Mouse (Mus musculus): ENCODE measurements around the gene Dop1b.
A peak's percentile ranks its signal among the peaks of the same experiment; 100 is the strongest.

Gene Dop1b

GRCm38 (mm10) chr16:93712966-93713365 is 1.3 kb downstream of the Dop1b start:
- DNase-seq (ENCODE audit: low spot score) = no peak

GRCm38 (mm10) chr16:93714426-93714825 is 2.7 kb downstream of the Dop1b start:
- no peak for DNase-seq (ENCODE audit: low spot score)

- no peak for DNase-seq (ENCODE audit: low spot score)
Measured at GRCm38 (mm10) chr16:93715826-93716225, 4.1 kb downstream of the Dop1b start.

DNA sequence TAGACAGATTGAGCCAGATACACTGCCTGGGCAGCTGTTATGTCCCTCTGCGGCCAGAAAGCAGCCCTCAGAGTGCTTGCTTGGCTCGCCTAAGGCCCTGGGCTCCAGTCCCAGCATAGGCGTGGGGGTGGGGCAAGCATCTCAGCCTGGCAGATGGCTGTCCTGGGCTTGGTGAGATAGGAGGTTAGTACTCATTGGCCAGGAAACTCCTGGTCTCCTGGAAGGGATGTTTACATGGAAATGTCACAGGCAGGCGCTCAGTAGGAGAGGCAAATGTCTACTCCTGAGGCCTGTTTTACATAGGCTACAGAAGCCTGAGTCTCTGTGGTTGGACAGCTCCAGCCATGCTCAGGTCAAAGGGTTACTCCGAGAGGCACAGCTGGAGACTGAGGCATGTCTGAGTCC is 5.6 kb downstream of the Dop1b start:
- DNase-seq (ENCODE audit: low spot score) = peak; percentile 75

- no peak for DNase-seq (ENCODE audit: low spot score)
Measured at GRCm38 (mm10) chr16:93721771-93722170, 10.1 kb downstream of the Dop1b start.

GRCm38 (mm10) chr16:93722476-93722875 is 10.8 kb downstream of the Dop1b start:
- no peak for DNase-seq (ENCODE audit: low spot score)

DNA sequence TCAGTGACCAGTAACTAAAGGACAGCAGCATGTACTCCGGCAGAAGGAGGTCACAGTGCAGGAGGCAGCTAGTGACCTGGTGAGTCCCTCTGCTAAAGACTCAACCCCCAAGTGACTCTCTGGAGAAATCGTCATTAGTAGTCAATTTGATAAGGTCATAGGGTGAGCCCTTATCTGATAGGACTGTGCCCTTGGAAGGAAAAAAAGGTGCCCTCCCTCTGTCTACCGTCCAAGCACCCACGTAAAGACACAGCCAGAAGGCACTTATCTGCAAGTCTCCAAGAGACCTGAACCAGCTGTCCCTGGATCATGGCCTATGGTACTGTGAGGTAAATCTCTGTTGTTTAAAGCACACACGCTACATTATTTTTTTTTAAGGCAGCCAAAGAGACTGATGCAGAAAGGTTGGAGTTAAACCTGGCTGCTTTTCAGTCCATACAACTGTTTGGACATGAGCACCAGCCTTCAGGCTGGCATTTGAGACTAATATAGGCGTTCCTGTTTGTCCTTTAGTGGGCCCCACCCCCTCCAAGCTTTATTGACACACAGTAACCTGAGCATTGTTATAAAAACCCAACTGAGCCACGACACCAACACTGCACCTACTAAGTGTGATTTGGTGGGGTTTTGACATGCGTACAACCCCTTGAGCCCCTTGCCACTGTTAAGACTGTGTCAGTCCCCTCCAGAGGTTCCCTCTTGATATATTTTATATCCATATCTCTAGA is 13.9 kb downstream of the Dop1b start:
- DNase-seq (ENCODE audit: low spot score) = no peak

- DNase-seq (ENCODE audit: low spot score) = no peak
Measured at GRCm38 (mm10) chr16:93726186-93726585, 14.5 kb downstream of the Dop1b start.

GRCm38 (mm10) chr16:93728676-93729075 is 17.0 kb downstream of the Dop1b start:
- DNase-seq (ENCODE audit: low spot score) = no peak

GRCm38 (mm10) chr16:93729801-93730721 is 18.4 kb downstream of the Dop1b start:
- DNase-seq (ENCODE audit: low spot score) = peak; percentile 63

- DNase-seq (ENCODE audit: low spot score) = no peak
Measured at GRCm38 (mm10) chr16:93731310-93731709, 19.6 kb downstream of the Dop1b start.

GRCm38 (mm10) chr16:93732875-93733569 is 21.3 kb downstream of the Dop1b start:
- no peak for DNase-seq (ENCODE audit: low spot score)

DNA sequence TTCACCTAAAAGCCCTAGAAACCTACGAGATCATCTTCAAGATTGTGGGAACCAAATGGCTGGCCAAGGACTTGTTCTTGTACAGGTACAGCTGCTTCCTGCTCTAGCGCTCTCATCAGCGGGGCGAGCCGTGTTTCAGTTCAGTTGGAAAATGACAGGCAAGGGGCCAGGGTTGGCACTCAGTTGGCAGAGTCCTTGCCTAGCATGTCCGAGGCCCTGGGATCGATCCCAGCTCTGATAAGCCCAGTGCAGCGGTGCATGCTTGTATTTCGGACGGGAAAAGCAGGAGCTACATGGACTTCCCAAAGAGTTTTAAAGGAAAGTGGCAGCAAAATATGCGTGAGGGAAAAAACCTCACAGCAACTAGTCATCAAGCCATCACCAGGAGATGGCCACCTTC is 27.5 kb downstream of the Dop1b start:
- DNase-seq (ENCODE audit: low spot score) = no peak

DNA sequence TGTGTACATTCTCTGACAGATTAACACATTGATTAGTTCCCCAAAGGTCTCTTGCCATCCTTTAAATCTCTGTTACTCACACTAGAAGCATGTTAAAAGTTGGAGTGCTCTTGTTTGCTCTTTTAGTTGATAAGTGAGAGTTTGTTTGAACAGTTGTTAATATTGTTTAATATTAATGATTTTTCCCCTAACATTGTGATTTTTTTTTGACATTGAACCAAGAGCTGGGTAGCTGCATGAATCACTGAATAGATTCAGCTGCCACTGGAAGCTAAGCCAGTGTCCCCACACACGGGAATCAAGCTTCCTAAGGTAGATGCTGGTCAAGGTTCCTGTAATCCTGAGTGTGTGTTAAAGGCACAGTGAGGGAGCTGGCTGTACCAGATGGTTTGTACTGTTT is 31.2 kb downstream of the Dop1b start:
- DNase-seq (ENCODE audit: low spot score) = no peak

DNA sequence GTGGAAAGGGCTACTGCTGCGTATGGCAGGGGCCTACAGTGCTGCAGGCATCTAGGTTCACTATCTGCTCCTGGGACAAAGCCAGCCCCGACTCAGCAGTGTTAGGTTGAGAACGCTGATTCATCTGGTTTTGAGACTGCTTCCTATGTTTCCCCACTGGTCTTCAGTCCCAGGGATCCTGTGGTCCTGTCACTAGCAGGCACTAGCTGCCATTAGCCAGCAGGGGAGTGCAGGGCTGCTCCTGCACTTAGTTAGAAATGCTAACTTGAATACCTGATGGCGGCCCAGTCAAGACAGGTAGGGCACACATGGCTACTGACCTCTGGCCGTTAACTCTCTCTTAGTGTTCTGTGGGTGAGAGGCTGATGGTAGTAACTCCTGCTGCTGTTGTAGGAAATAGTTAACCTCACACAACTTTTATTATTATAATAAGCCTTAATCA is 32.4 kb downstream of the Dop1b start:
- DNase-seq (ENCODE audit: low spot score) = no peak

GRCm38 (mm10) chr16:93744804-93745340 is 33.2 kb downstream of the Dop1b start:
- DNase-seq (ENCODE audit: low spot score) = no peak

DNA sequence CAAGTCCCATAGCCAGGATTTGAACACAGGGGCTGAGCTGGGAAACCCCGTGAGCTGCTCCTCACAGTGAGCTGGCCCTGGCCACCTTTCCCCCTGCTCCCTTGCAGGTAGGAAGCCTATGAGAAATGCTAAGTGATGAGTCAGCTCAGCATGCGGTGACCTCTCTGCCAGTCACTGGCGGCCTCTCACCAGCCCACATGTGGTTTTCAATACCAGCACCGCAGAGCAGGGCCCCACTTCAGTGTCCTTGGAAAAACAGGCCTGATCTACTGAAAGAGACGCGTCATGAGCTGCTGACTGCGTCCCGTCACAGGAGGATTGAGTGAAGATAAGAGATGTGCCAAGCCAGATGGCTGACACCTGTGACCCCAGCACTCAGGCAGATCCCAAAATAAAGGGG is 34.7 kb downstream of the Dop1b start:
- DNase-seq (ENCODE audit: low spot score) = no peak

DNA sequence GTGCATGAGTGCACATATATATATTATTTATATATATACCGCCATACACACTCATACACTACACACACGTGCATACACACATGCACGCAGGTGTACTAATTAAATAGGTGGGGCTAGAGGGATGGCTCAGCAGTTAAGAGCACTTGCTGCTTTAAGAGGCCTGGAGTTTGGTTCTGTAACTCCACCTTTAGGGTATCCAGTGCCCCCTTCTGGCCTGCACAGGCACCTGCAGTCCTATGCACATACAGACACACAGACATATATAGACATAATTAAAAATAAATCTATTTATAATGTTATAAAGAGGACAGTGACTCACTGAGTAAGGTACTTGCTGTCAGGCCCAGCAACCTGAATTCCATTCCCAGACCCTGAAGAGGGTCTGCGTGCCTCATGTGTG is 35.3 kb downstream of the Dop1b start:
- no peak for DNase-seq (ENCODE audit: low spot score)

- DNase-seq (ENCODE audit: low spot score) = no peak
Measured at GRCm38 (mm10) chr16:93747421-93747820, 35.7 kb downstream of the Dop1b start.

DNA sequence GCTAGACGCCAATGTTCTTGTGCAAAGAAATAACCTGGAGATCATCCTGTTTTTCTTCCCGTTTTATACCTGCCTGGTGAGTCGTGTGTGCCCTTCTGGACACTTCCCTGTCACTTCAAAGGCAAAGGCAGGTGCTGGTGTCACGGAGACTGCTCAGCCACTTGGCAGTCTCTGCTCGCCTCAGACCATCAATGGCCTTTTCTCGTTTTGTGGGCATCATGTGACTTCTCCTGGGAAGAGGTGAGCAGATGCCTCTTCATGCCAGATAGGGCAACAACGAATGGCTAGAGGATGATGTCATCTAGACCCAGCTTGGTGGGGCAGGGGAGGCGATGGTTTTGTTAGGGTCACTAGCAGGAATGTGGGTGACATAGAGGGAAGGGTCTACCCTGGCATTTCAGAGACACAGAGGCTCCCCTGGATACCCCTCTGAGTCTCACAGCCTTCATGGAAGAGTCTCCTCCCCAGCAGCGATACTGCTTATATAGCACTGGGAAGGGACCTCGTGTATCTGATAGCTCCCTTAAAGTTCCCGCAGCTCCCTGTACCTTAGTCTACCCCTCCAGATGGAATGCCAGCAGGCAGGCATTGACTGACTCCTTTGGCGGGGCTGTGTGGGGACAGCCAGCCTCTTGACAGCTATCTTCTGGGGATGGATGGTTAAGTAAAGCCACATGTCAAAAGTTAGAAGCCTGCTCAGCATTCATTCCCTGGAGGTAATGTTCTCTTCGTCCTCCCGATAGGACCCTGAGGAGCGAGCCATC is 37.6 kb downstream of the Dop1b start:
- DNase-seq (ENCODE audit: low spot score) = no peak

GRCm38 (mm10) chr16:93750464-93750863 is 38.8 kb downstream of the Dop1b start:
- no peak for DNase-seq (ENCODE audit: low spot score)

DNA sequence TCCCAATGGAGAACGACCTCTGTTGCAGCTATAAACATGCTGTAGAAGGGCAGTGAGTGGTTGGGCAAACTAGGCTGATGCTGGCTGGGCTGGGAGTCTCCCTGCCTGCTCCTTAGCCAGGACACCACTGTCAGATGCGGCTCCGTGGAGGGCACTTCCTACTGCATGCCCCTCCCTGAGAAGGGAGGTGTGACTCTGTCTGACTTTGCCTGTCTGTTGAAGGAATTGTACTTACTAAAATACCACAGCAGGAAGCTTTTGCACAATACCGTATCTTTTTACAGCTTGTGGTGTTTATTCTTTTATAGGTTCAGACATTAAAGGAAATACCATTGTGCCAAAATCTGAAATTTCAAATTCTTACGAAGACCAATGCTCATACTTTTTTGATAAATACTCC is 40.1 kb downstream of the Dop1b start:
- no peak for DNase-seq (ENCODE audit: low spot score)

Measured in layer of hippocampus, adult 11-12 months (tissue).